Mouse (Mus musculus): Measurements from ENCODE around the gene Ubtd1. TPM values are rescaled to one million over a fixed set of nuclear protein-coding genes. Genes with fewer than 3 reads are reported as not detected.

Ubtd1 gene
- total RNA-seq (2015; ENCODE audit: low replicate concordance) (4.3 TPM in 1 of 2 replicates, not detected in the other), total RNA-seq (2017; ENCODE audit: low replicate concordance) (8.2 TPM in 1 of 2 replicates, not detected in the other)

DNA sequence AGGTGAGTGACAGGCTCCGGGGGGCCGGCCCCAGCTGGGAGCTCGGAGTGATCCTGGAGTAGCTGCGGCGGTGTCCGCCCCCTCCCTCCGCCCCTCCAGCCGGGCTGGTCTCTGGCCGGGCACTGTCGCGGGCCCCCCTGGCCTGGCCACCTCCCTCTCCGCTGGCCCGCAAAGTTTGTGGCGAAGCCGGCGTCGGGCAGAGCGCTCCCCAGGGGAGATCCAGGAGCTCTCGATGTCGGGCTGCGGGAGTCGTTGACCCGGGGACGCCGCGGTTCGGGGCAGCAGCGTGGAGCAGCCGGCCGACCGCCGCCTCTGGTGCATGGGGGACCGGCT lies at the start of gene Ubtd1:
Gene Ubtd1 (plus strand): TSS at position 169 of the 333 bp plus-strand sequence.
- no peak for ATAC-seq (replicated peaks; ENCODE audit: low FRiP score, poor library complexity, severe bottlenecking)

DNA sequence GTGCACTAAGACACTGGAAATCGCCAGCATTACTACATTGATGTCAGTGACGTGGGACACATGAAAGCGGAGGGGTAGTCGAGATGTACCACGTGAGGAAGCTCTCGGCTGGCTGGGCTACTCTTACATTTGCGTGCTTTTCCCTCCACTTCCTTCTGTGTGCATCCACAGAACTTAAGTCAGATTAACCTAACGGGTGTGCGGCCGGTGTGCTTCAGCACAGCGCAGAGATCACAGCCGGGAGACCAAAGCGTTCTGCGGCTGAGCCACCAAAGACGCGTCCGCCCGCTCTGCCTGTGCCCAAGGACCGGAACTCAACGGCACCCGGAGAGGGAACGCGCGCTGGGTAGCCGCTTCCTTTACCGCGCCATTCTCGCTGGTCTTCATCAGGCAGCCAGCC lies 48.9 kb upstream of the Ubtd1 start:
- peak; percentile 47 for ATAC-seq (replicated peaks; ENCODE audit: low FRiP score, poor library complexity, severe bottlenecking)

DNA sequence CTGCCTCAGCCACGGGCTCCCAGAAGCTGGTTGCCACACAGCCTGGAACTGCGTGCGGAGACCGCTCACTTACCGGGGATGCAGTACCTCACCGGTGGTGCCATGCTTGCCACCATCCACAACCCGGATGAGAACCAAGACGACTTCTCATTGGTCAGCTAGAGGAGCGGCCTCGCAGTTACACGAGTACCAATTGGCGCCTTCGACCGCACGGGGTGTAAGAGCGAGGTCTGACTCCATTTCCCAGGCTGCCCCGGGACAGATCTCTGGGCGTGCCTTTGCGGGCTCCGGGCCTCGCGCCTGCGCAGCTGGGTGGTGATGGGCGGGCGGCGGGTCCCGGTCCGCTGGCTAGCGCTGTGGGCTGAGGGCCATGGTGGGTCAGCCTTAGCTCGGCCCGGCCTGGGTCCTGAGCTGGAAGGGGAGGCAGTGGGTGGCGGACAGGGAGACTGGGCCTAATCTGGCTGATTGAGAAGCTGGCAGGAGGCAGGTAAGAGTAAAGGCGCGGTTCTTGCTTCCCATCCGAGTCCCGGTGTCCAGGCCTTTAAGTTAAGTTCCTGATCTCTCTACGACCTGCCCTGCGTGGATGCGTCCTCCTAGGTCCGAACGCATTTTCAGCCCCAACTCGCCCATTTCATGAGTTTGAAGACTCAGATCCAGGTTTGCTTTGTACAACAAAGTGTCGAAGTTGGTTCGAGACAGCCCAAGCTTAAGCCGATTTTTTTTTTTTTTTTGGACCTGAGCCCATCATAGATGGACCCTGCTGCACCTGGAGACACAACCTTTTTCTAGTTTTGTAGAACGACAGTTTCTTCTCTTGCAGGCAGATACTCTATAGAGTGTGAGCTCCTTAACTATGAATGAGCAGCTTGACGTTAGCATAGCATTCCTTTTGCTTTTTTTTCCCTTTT lies 48.1 kb upstream of the Ubtd1 start, which contains the start of the genes Exosc1 and Zdhhc16:
Gene Exosc1 (minus strand): TSS at position 245 of the 908 bp plus-strand sequence.
Gene Zdhhc16 (plus strand): TSS at position 302 of the 908 bp plus-strand sequence.
- ATAC-seq (replicated peaks; ENCODE audit: low FRiP score, poor library complexity, severe bottlenecking): peak; percentile 97

DNA sequence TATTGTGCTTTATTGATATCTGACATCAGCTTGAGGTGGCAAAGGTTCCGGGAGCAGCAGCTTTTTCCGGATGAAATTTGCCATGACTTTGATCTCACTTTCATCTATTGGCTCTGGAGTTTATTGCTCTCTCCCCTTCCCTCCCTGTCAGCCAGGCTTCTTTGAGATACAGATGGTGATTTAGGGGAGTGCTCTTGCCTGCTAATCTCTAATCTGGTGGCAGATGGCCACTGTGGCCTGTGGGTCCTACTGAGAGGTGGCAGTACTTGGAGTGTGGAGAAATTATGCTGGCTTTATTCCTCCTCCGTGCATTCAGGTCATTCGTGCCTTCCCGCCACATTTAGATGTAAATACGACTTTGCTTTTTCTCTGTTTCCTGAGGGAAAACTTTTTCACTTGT lies 47.4 kb upstream of the Ubtd1 start:
- peak; percentile 36; the same call in 1 of the 2 replicates for ATAC-seq (replicated peaks; ENCODE audit: low FRiP score, poor library complexity, severe bottlenecking)

DNA sequence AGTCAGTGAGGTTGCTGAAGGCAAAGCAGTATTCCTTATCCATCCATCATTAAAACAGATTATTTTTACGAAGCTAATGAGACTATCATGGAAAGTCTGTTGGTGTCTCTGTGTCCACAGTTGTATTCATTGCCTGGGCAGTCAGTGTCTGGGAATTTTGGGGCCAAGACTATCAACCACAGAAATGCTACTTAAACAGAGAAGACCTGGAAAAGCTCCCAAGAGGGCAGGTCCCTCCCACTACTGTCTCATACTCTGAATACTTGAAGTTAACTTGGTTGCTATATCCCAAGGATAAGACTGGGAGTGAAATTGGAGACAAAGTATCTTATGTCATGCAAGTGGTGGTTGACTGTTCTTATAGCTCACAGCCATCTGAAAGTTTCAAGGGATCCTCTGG lies 45.6 kb upstream of the Ubtd1 start:
- no peak for ATAC-seq (replicated peaks; ENCODE audit: low FRiP score, poor library complexity, severe bottlenecking)

DNA sequence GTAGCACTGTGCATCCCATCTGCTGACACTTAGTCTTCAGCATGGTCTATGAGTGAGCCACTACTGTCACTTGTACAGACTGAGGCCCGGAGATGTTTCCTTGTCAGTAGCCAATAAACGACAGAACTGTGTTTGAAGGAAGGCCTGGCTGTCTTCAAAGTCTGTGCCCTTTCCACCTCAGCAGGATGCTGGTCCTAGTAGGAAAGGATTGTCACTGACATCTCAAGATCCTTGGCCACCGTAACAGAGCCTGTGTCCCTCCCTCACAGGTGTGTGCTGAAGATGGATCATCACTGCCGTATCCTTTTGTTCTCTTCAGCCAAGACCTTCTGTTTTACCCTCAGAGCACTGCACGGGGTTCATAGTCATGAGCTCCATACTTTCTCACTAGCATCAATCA lies 43.0 kb upstream of the Ubtd1 start:
- no peak for ATAC-seq (replicated peaks; ENCODE audit: low FRiP score, poor library complexity, severe bottlenecking)

DNA sequence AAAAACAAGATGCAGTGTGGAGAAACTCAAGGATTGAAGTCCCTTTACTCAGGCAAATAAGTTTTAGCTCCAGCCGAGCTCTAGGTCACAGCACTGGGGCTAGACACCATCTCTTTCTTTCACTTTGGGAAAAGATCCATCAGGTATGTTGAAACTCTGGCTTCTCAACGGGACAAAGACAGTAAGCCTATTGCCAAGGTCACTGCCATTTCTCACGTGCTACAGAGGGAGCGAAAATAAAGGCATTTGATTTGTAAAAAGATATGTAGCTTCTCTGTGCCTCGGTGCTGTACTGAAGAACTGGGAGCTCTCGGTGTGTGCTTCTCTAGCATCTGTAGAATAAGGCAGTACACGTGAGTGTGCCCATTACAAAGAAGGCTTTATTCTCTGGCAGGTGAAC lies 37.7 kb upstream of the Ubtd1 start:
- ATAC-seq (replicated peaks; ENCODE audit: low FRiP score, poor library complexity, severe bottlenecking): no peak

DNA sequence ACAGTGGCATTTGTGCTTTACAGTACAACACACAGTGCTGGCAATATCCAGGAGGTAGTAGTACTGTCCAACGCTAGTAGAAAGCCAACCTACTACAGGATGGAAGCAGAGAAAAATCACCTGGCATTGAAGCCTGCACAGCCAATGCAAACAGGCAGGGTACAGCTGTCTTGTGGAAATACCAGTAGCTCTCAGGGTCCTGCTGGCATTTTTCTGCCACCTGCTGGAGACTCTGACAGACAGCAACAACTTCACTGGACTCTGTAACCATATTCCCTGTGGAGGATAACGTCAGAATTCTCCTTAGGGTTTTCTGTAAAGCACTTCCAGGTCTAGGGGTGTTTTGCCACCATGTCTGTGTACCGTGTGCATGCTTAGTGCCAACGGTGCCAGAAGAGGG lies 29.3 kb upstream of the Ubtd1 start:
- ATAC-seq (replicated peaks; ENCODE audit: low FRiP score, poor library complexity, severe bottlenecking): no peak

DNA sequence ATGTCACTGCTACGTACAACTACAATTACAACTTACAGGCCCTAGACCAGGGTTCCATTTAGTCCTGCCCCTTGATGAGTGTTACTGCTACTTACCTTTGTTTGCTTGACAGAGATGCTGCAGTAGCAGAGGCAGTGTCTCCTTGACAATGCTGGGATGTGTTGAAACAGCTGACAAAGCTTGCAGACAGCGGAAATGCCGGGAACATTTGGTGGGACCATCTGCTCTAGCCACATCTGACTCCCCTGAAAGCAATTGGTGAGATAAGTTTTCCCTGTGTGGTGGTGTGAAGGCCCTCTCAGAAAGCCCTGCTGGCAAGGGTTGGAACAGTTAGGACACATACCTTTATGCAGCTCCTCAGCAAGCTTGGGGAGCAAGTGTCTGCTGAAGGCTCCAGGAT lies 28.0 kb upstream of the Ubtd1 start:
- ATAC-seq (replicated peaks; ENCODE audit: low FRiP score, poor library complexity, severe bottlenecking): no peak

DNA sequence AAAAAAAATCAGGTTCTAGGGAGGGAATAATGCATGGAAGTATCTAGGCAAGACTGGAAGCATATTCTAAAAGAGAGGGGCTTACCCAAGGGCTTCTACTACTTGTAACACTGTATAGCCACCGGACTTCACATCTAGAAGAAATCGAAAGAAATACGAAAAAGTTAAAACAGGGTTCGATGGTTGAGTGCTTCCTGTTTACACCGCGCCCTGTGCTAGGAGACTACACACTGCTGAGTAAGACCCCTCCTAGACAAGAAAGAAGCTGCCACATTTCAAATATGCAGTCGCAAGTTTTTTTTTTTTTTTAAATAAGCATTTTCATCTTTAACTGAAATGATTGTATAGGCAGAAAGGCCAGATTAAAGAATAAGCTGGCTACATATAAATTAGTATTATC lies 11.9 kb upstream of the Ubtd1 start:
- no peak for ATAC-seq (replicated peaks; ENCODE audit: low FRiP score, poor library complexity, severe bottlenecking)

DNA sequence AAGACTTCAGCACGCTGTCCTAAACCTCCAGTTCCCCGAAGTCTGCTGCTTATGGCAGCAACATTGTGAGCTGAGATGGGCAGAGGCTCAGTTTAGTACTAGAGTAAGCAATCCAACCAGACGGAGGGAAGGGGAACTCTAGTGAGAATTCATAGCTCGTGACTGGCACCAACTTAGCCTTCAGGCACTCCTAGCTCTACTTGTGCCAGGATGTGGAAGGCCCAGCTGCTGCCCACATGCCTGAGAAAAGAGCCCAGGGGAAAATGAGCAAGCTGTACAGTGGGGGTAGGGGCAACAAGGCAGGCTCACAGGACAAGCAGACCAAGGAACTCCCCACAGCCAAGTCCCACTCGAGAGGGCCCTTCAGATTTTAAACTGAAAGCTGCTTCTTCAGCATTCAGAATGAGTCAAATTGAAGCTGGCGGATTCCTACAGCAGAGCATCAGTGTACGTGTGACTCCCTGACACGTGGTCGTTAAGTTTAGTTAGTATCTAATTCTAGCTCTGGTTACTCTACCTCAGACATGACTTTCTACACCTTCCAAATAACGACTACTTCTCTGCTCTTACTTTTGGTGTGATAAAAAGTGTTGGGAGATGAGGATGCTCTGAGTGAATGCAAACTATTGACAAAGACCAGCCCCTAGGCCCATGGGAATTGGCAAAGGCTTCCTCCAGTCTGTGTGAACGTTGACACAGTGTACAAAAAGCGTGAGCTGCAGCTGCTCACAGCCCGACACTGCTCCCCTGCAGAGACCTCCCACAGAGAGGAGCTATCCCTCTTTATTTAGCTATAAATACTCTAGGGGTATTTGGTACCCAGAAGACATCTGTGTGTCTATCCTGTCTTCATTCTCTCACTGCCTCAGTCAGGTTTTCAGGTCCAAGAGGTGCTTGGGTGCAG lies 7.4 kb upstream of the Ubtd1 start:
- no peak for ATAC-seq (replicated peaks; ENCODE audit: low FRiP score, poor library complexity, severe bottlenecking)

DNA sequence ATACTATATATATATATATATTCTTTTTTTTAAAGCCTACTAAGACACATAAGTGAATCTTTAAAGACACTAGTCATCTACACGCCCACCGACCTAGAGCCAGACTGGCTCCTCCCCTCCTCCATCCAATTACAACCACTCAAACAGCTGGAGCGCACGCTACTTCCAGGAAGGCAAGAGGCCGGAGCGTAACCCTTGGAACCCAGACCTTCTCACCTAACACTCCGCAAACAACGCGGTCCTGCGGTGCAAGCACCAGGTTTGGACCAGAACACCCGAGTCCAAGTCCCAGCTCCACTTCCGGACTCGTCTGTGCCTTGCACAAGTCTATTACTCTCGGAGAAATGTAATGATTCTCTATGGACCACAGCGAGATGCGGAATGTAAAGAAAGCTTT lies 1.1 kb upstream of the Ubtd1 start:
- peak; percentile 26 for ATAC-seq (replicated peaks; ENCODE audit: low FRiP score, poor library complexity, severe bottlenecking)

DNA sequence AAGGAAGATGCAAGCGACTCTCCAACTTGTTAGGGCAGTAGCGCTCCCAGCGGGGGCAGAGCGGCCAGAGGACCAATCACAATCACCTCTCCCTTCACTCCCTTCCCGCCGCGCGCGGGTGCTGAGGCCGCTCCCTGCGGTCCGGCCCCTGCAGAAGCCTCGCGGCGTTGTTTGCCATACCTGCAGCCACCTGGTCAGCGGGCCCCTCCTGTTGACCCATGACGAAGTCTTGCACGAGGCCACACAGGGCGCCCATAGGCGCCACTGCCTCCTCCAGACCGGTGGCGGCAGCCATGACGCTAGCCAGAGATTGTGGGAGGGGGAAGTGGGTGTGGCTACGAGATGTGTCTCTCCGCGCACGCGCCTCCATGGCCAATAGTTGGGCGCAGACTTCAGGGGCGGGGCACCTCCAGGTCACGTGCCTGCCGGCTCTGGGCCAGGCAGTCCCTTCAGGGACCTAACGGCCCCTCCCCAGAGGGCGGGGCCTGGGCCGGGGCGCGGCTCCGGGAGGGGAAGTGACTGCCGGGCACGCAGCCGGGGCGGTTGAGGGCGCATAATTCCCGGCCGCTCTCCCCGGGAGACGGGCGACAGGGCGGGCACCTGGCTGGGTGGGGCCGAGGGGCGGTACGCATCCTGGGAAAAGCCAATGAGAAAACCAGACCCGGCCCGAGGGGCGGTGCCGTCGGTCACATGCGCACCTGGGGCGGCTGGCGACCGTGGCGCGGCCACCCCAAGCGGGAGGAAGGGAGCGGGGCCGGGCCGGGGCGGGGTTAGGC lies 556 bp upstream of the Ubtd1 start, which contains the start of gene Mms19:
Gene Mms19 (minus strand): TSS at position 339 of the 776 bp plus-strand sequence.
- ATAC-seq (replicated peaks; ENCODE audit: low FRiP score, poor library complexity, severe bottlenecking): peak; percentile 90

DNA sequence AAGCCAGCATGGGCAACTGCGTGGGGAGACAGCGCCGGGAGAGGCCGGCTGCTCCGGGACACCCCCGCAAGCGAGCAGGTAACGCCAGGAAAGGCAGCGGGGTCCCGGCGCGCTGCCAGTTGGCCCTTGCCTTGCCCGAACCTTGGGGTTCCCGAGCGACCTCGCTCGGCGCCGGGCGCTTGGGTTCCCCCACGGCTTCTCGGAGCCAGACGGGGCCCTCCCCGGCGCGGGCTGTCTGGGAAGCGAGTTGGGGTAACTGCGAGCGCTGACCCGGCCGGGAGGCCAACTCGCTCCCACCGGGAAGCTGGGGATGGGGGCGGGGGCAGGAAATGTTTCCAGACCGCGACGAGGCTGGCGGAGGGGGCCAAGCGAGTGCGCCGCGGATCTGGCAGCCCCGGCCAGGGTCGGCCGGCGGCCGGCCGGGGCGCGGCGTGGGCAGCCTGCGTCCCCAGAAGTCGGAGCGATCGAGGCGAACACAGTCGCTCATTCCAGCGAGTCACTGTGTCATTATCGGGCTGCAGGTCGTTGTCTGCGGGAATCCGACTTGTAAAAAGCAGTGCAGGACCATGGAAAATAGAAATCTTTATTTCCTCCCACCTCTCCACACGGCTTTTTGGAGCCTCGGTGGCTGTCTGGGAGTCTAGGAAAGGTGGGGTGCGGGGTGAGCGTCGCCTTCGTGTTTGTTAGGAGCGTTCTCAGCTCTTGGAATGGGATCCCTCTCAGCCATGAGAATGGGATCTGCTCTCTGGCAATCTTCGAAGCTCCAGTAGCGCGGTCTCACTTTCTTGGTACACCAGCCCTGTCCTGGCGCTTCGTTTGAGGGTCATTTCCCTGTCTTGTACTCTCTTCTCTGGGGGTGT lies 598 bp downstream of the Ubtd1 start:
- ATAC-seq (replicated peaks; ENCODE audit: low FRiP score, poor library complexity, severe bottlenecking): no peak

DNA sequence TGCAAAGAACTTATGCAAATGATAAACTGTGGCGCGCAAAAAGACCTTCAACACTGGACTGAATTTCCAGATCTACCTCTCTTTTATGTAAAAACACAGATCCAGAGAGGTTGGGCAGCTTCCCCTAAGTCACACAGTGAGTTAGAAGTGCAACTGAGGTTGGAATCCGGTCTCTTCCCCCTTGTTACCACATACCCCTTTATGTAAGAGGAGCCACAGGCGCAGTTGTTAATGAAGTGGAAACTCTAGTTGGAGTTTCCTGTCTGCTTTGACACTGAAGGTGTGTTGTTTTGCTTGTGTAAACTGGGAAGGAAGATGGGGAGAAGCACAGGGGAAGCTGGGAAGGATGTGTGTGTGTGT lies 1.2 kb downstream of the Ubtd1 start:
- ATAC-seq (replicated peaks; ENCODE audit: low FRiP score, poor library complexity, severe bottlenecking): no peak

DNA sequence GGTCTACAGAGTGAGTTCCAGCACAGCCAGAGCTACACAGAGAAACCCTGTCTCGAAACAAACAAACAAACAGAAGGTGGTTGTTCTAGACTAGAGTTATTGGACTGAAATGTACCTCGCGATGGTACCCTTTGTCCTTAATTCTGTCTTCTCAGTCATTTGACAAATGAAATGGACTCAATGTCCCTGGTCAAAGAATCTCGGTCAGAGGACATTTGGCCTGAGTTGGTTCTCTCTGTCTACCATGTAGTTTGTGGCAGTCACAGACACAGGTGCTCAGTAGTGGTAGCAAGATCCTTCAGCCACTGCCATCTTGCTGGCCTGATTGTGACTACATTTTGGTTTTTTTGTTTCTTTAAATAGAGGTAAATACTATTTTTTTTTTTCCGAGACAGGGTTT lies 4.4 kb downstream of the Ubtd1 start:
- no peak for ATAC-seq (replicated peaks; ENCODE audit: low FRiP score, poor library complexity, severe bottlenecking)

DNA sequence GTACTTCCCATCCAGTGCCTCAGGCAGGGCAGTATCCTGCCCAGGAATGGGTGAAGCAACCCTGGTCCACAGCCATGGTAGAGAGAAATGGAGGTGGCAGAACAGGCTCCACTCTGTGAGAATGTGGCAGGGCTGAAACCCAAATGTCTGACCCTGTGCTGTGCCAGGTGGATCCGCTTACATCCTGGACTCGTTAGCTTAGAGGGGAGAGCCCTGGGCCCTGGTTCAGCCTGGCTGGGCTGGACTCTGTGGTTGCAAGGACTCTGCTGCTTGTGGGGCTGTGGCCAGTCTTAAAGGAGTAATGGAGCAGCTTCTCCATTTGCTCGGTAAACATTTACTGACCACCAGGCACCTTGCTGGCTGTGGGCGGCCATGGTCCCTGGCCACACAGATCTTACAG lies 5.6 kb downstream of the Ubtd1 start:
- ATAC-seq (replicated peaks; ENCODE audit: low FRiP score, poor library complexity, severe bottlenecking): no peak

DNA sequence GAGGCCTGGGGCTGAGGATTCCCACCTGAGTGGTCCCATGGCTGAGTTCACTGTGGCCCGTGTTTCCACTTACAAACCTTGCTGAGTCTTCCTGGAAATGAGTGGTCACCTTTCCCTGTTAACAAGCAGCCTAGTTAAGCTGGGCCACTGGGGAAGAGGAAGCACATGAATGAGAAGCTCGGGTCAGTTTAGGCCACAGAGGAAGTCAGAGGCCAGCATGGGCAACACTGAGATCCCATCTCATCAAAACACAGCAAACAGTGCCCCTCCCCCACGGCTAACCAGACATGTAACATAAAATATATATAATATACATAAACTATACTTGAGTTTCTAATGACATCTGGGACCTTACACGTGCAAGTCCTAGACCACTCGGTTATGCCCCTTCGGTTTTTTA lies 8.2 kb downstream of the Ubtd1 start:
- ATAC-seq (replicated peaks; ENCODE audit: low FRiP score, poor library complexity, severe bottlenecking): no peak

DNA sequence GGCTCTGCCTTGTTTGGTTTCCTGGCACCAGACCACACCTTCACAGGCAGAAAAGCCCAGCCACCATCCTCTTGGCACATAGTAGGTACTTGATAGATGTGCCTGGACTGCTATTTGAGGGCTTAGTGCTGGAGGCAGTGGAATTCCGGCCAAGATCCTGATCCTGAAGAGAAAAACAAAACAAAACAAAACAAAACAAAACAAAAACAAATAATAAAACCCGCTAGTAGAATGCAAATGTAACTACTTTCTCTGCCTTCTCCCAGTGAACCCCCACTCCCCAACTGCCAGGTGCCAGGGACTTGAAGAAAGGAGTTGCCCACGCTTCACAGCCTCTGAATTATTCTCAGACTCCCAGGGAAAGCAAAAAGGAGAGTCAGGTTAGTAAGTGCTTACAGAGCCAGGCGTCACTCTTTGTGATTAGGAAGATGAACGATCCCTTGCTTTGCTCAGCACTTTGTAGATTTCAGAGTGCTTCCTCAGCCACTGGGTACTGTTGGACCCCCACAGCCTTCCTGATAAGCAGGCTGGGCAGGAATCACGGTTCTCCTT lies 10.4 kb downstream of the Ubtd1 start:
- no peak for ATAC-seq (replicated peaks; ENCODE audit: low FRiP score, poor library complexity, severe bottlenecking)
